In genomic region chr15:102355134-102355870, GRCm38 (mm10) we compare ENCODE assay signal across 8 mouse cellular contexts. TPM values are rescaled to one million over a fixed set of nuclear protein-coding genes. Genes with fewer than 3 reads are reported as not detected.
DNase-seq lines count a peak whose midpoint lies in the region; ATAC-seq and TF ChIP-seq lines count a peak whose summit lies in the region.

No protein-coding gene starts in this region.

- no peaks in the 10 kb centered on the region for H3K36me3 ChIP-seq in intestine, embryonic 14.5 days (ENCODE audit: control insufficient read depth, insufficient read depth, low read length)
- no peaks in the 10 kb centered on the region for H3K36me3 ChIP-seq in myocyte (ENCODE audit: control insufficient read depth, insufficient read depth)

- no peak for TF ChIP-seq POLR2A in myocyte (IDR thresholded peaks at IDR 0.05; ENCODE audit: insufficient read length, low read depth)

- H3K4me2 ChIP-seq in intestine, embryonic 14.5 days (ENCODE audit: low read length) = peak overlapping the region; percentile 77
- peak overlapping the region; percentile 68 for H3K4me2 ChIP-seq in myocyte (ENCODE audit: low read depth)

- no peaks in the 10 kb centered on the region for H3K79me2 ChIP-seq in myocyte (ENCODE audit: control insufficient read depth, insufficient read depth)

- peaks cover 20% of the 10 kb centered on the region for H3K4me1 ChIP-seq in intestine, embryonic 14.5 days (replicated peaks; ENCODE audit: control insufficient read depth, insufficient read depth, low read length)

- WGBS in intestine, embryonic 14.5 days = under 1% methylated on average over 48 of the region's 49 CpGs

- H3K27ac ChIP-seq in intestine, embryonic 14.5 days (ENCODE audit: low read depth) = peak overlapping the region; percentile 68

- peaks cover 22% of the 10 kb centered on the region for H3K27me3 ChIP-seq in intestine, embryonic 14.5 days (replicated peaks; ENCODE audit: control insufficient read depth, insufficient read depth, low read length)
- no peaks in the 10 kb centered on the region for H3K27me3 ChIP-seq in myocyte (ENCODE audit: control insufficient read depth, insufficient read depth, insufficient read length)

- H3K4me3 ChIP-seq in intestine, embryonic 14.5 days (ENCODE audit: low read depth, low read length) = peak overlapping the region; percentile 49
- H3K4me3 ChIP-seq in myocyte = peak overlapping the region; percentile 9

- DNase-seq in left cerebral cortex, postnatal 4 days = peak; percentile 54
- DNase-seq in left cerebral cortex, adult 18-20 months (ENCODE audit: low spot score in 2 of 2) = no peak
- peak; percentile 27 to 48 for DNase-seq in gastrocnemius, postnatal 36 days
- DNase-seq in intestine, embryonic 14.5 days (ENCODE audit: low spot score) = peak; percentile 78
- peak; percentile 52 for DNase-seq in liver
- DNase-seq in thymus, postnatal 4 days = peak; percentile 53

- H3ac ChIP-seq in myocyte (ENCODE audit: control insufficient read depth, insufficient read length) = no peak overlapping the region

- ATAC-seq in common myeloid progenitor, adult 5-6 weeks (replicated peaks; ENCODE audit: low read depth, poor library complexity, severe bottlenecking) = peak; percentile 27
- peak; percentile 64 for ATAC-seq in intestine, embryonic 14.5 days (replicated peaks; ENCODE audit: low FRiP score, low TSS enrichment, low read depth)

- intact Hi-C loops in left cerebral cortex, postnatal 4 days (cut with DNase I) = no loop called here
- intact Hi-C loops in gastrocnemius, postnatal 36 days (cut with DNase I) = no loop called here

- H3K9me3 ChIP-seq in intestine, embryonic 14.5 days (ENCODE audit: control insufficient read depth, low read length) = no peaks in the 10 kb centered on the region

- H3K9ac ChIP-seq in intestine, embryonic 14.5 days (ENCODE audit: low read length) = peak overlapping the region; percentile 71

TF ChIP-seq in myocyte, 11 proteins besides CTCF, POLR2A, EP300 and RAD21:
- TF ChIP-seq MYOG (IDR thresholded peaks at IDR 0.05; ENCODE audit: control insufficient read depth in 1 of 3, insufficient read depth in 1 of 3, insufficient read length in 2 of 3, low read depth in 2 of 3) (peak in 1 of 3 experiments; percentile 1), REST (IDR thresholded peaks at IDR 0.05; ENCODE audit: insufficient read depth, insufficient read length) (no peak)

RNA-seq across cellular contexts. Expression of gene Aaas, which starts 4.7 kb away (rescaled TPM):
- 10 to 100 TPM; 28.7 to 29.2 TPM for total RNA-seq in left cerebral cortex, postnatal 4 days (2021)
- total RNA-seq in left cerebral cortex, adult 18-20 months (2021) = 10 to 100 TPM; 15.5 to 18.3 TPM
- 111 and 199 TPM in 2 replicates for total RNA-seq in common myeloid progenitor, adult 5-6 weeks (2017)
- total RNA-seq in gastrocnemius, postnatal 36 days (2021) = 1 to 10 TPM; 4.3 to 7.3 TPM
- 64.1 and 71.2 TPM in 2 replicates for polyA plus RNA-seq in intestine, embryonic 14.5 days (2014; fragmentation: Nextera tagmentation; extraction: Ambion mirVana)
- polyA plus RNA-seq in myocyte (2012; fragmentation: generic; extraction: Trizol) = 57.5 TPM

RNA-seq across cellular contexts. Expression of gene Sp7, which starts 11.7 kb away (rescaled TPM):
- total RNA-seq in left cerebral cortex, postnatal 4 days (2021) = under 1 TPM; 0.24 to 0.56 TPM
- total RNA-seq in left cerebral cortex, adult 18-20 months (2021) = under 1 TPM; 0.44 to 0.68 TPM
- total RNA-seq in common myeloid progenitor, adult 5-6 weeks (2017) = not detected in 2 replicates
- not detected for total RNA-seq in gastrocnemius, postnatal 36 days (2021)
- 1.2 and 1.3 TPM in 2 replicates for polyA plus RNA-seq in intestine, embryonic 14.5 days (2014; fragmentation: Nextera tagmentation; extraction: Ambion mirVana)
- polyA plus RNA-seq in myocyte (2012; fragmentation: generic; extraction: Trizol) = 0.24 TPM

RNA-seq across cellular contexts. Expression of gene Myg1, which starts 23.8 kb away (rescaled TPM):
- total RNA-seq in left cerebral cortex, postnatal 4 days (2021) = 10 to 100 TPM; 60.2 to 65.9 TPM
- 10 to 100 TPM; 55.5 to 61.0 TPM for total RNA-seq in left cerebral cortex, adult 18-20 months (2021)
- total RNA-seq in common myeloid progenitor, adult 5-6 weeks (2017) = 40.0 and 50.8 TPM in 2 replicates
- total RNA-seq in gastrocnemius, postnatal 36 days (2021) = 10 to 100 TPM; 14.8 to 16.3 TPM
- polyA plus RNA-seq in intestine, embryonic 14.5 days (2014; fragmentation: Nextera tagmentation; extraction: Ambion mirVana) = 104 and 120 TPM in 2 replicates
- polyA plus RNA-seq in myocyte (2012; fragmentation: generic; extraction: Trizol) = 97.0 TPM

RNA-seq across cellular contexts. Expression of gene Pfdn5, which starts 29.4 kb away (rescaled TPM):
- 100 to 1,000 TPM; 390 to 395 TPM for total RNA-seq in left cerebral cortex, postnatal 4 days (2021)
- total RNA-seq in left cerebral cortex, adult 18-20 months (2021) = 100 to 1,000 TPM; 467 to 479 TPM
- 219 and 289 TPM in 2 replicates for total RNA-seq in common myeloid progenitor, adult 5-6 weeks (2017)
- total RNA-seq in gastrocnemius, postnatal 36 days (2021) = 100 to 1,000 TPM; 189 to 216 TPM
- 450 and 456 TPM in 2 replicates for polyA plus RNA-seq in intestine, embryonic 14.5 days (2014; fragmentation: Nextera tagmentation; extraction: Ambion mirVana)
- polyA plus RNA-seq in myocyte (2012; fragmentation: generic; extraction: Trizol) = 476 TPM

RNA-seq across cellular contexts. Expression of gene Sp1, which starts 50.6 kb away (rescaled TPM):
- 10 to 100 TPM; 30.5 to 35.0 TPM for total RNA-seq in left cerebral cortex, postnatal 4 days (2021)
- 10 to 100 TPM; 23.8 to 32.2 TPM for total RNA-seq in left cerebral cortex, adult 18-20 months (2021)
- 65.3 and 87.3 TPM in 2 replicates for total RNA-seq in common myeloid progenitor, adult 5-6 weeks (2017)
- total RNA-seq in gastrocnemius, postnatal 36 days (2021) = 10 to 100 TPM; 20.2 to 22.8 TPM
- 14.4 and 15.8 TPM in 2 replicates for polyA plus RNA-seq in intestine, embryonic 14.5 days (2014; fragmentation: Nextera tagmentation; extraction: Ambion mirVana)
- 11.7 TPM for polyA plus RNA-seq in myocyte (2012; fragmentation: generic; extraction: Trizol)

Comparison
In these comparisons a context has a peak if more than half of its experiments do, and no peak if none do; other contexts are left out.
1. DNase-seq: peak in left cerebral cortex, postnatal 4 days (single experiment), gastrocnemius, postnatal 36 days (2 of 2), intestine, embryonic 14.5 days (single experiment), liver (single experiment) and thymus, postnatal 4 days (single experiment); none in left cerebral cortex, adult 18-20 months (0 of 2).